Mouse (Mus musculus) lung, embryonic 14.5 days (tissue): ENCODE measurements around the gene H2-DMa. TPM values are rescaled to one million over a fixed set of nuclear protein-coding genes. Genes with fewer than 3 reads are reported as not detected.

Source experiments
- ATAC-seq: fragments of 200-750 bp; cut with Nextera tagmentation; 2 replicates; pipeline ENCODE4 v1.8.0; 2017; ENCODE audit warnings: mild to moderate bottlenecking, moderate TSS enrichment, moderate library complexity; ENCODE audit not compliant: insufficient read depth
- DNase-seq: peaks from one replicate; pipeline ENCODE4 v3.0.0-alpha.2; 2015
- H3K27ac ChIP-seq: fragments of 300-500 bp; sonication (generic); 2 replicates; pipeline ENCODE4 v1.5.1; 2014; ENCODE audit warnings: low read depth, mild to moderate bottlenecking, moderate library complexity
- H3K27me3 ChIP-seq: fragments of 300-500 bp; sonication (generic); 2 replicates; pipeline ENCODE4 v1.6.1; 2014; ENCODE audit warnings: low read length, control low read depth; ENCODE audit not compliant: insufficient read depth
- H3K36me3 ChIP-seq: fragments of 300-500 bp; sonication (generic); 2 replicates; pipeline ENCODE4 v1.6.1; 2014; ENCODE audit warnings: control low read depth; ENCODE audit not compliant: insufficient read depth
- H3K4me1 ChIP-seq: fragments of 300-500 bp; sonication (generic); 2 replicates; pipeline ENCODE4 v1.6.1; 2014; ENCODE audit warnings: antibody characterized with exemption, control low read depth; ENCODE audit not compliant: insufficient read depth
- H3K4me2 ChIP-seq: fragments of 300-500 bp; sonication (generic); 2 replicates; pipeline ENCODE4 v1.6.1; 2014; ENCODE audit warnings: mild to moderate bottlenecking
- H3K4me3 ChIP-seq: fragments of 300-500 bp; sonication (generic); 2 replicates; pipeline ENCODE4 v1.5.1; 2014; ENCODE audit warnings: low read depth, low read length
- H3K9ac ChIP-seq: fragments of 300-500 bp; sonication (generic); 2 replicates; pipeline ENCODE4 v1.6.1; 2014
- H3K9me3 ChIP-seq: fragments of 300-500 bp; sonication (generic); 2 replicates; pipeline ENCODE4 v1.6.1; 2016; ENCODE audit warnings: low read depth, low read length, control low read depth
- CTCF ChIP-seq: IDR thresholded peaks from 2 replicates; pipeline ENCODE4 v1.5.1; 2016; ENCODE audit warnings: antibody characterized with exemption, low read depth
- WGBS: fragments of 180-500 bp; shearing (Covaris S2); extraction: QIAGEN DNeasy Blood & Tissue Kit; methylation state at CpG from one replicate; pipeline ENCODE4 v1.1.7; 2014; 5-methylcytosine and 5-hydroxymethylcytosine counted together
- polyA plus RNA-seq: library from polyadenylated mRNA; unstranded; fragments of >200 nt; fragmentation: Nextera tagmentation; extraction: Ambion mirVana; gene quantifications from 2 replicates; pipeline ENCODE4 v1.2.1, GENCODE M21; 2014

The H2-DMa gene
- polyA plus RNA-seq, 1 experiment from 2014 or later = 9.8 TPM

GRCm38 (mm10) chr17:34120814-34121171 lies 1.5 kb downstream of the H2-DMa start:
- peak; percentile 14 for ATAC-seq
- H3K4me3 ChIP-seq = peak overlapping the region; percentile 100
- H3K9me3 ChIP-seq = no peaks in the 10 kb centered on the region
- WGBS = 1% methylated on average over 31 of the region's 31 CpGs
- 0 out of 2 replicates have a peak, but pooled peaks cover 5% of the 10 kb centered on the region for H3K4me1 ChIP-seq
- H3K4me2 ChIP-seq = peak overlapping the region; percentile 99
- H3K27ac ChIP-seq = peak overlapping the region; percentile 100
- H3K27me3 ChIP-seq = no peaks in the 10 kb centered on the region
- TF ChIP-seq CTCF = peak; percentile 25; the same call in 1 of the 2 replicates
- H3K36me3 ChIP-seq = peaks cover 37% of the 10 kb centered on the region
- peak overlapping the region; percentile 92 for H3K9ac ChIP-seq
- no peak for DNase-seq

GRCm38 (mm10) chr17:34121172-34121878 lies 2.0 kb downstream of the H2-DMa start:
- ATAC-seq (peak; percentile 29), DNase-seq (peak; percentile 90)
- Histone ChIP-seq H3K36me3 (peaks cover 37% of the 10 kb centered on the region), H3K4me1 (0 out of 2 replicates have a peak, but pooled peaks cover 5% of the 10 kb centered on the region), H3K27ac (peak overlapping the region; percentile 100), H3K27me3 (no peaks in the 10 kb centered on the region), H3K9me3 (no peaks in the 10 kb centered on the region), H3K4me3 (peak overlapping the region; percentile 100), H3K4me2 (peak overlapping the region; percentile 99), H3K9ac (peak overlapping the region; percentile 92)
- TF ChIP-seq CTCF = no peak
- under 1% methylated on average over 34 of the region's 35 CpGs for WGBS

GRCm38 (mm10) chr17:34121879-34122187 lies 2.5 kb downstream of the H2-DMa start:
- WGBS = 2% methylated on average over 8 of the region's 10 CpGs
- DNase-seq (no peak), ATAC-seq (no peak)
- Histone ChIP-seq H3K27ac (peak overlapping the region; percentile 100), H3K4me3 (peak overlapping the region; percentile 100), H3K4me2 (peak overlapping the region; percentile 99), H3K4me1 (0 out of 2 replicates have a peak, but pooled peaks cover 3% of the 10 kb centered on the region), H3K9ac (peak overlapping the region; percentile 92), H3K27me3 (no peaks in the 10 kb centered on the region), H3K36me3 (peaks cover 37% of the 10 kb centered on the region), H3K9me3 (no peaks in the 10 kb centered on the region)
- TF ChIP-seq CTCF = no peak

- 0% methylated on average over 63 of the region's 75 CpGs for WGBS
- H3K27me3 ChIP-seq = no peaks in the 10 kb centered on the region
- DNase-seq = peak; percentile 98
Measured at GRCm38 (mm10) chr17:34122188-34122984, 3.0 kb downstream of the H2-DMa start, which contains the start of gene Brd2. TSS of gene Brd2 (minus strand) at chr17:34122634.

GRCm38 (mm10) chr17:34123111-34123510 lies 3.8 kb downstream of the H2-DMa start:
- no peaks in the 10 kb centered on the region for H3K4me1 ChIP-seq
- no peak for TF ChIP-seq CTCF
- H3K4me3 ChIP-seq = peak overlapping the region; percentile 100
- H3K4me2 ChIP-seq = peak overlapping the region; percentile 99
- H3K27me3 ChIP-seq = no peaks in the 10 kb centered on the region
- H3K9me3 ChIP-seq = no peaks in the 10 kb centered on the region
- H3K9ac ChIP-seq = peak overlapping the region; percentile 92
- DNase-seq (no peak), ATAC-seq (no peak)
- peaks cover 28% of the 10 kb centered on the region for H3K36me3 ChIP-seq
- 1% methylated on average over 7 of the region's 7 CpGs for WGBS
- H3K27ac ChIP-seq = peak overlapping the region; percentile 100

More at GRCm38 (mm10) chr17:34122188-34122984, 3.0 kb downstream of the H2-DMa start, which contains the start of gene Brd2:
- H3K9me3 ChIP-seq = no peaks in the 10 kb centered on the region
- TF ChIP-seq CTCF = peak; percentile 16; the same call in 1 of the 2 replicates
- peak within 1 kb of the TSS; percentile 92 for H3K9ac ChIP-seq
- H3K27ac ChIP-seq = peak within 1 kb of the TSS; percentile 100
- H3K4me1 ChIP-seq = no peaks in the 10 kb centered on the region
- peak; percentile 22 for ATAC-seq
- peak within 1 kb of the TSS; percentile 100 for H3K4me3 ChIP-seq
- peaks cover 34% of the 10 kb centered on the region for H3K36me3 ChIP-seq
- H3K4me2 ChIP-seq = peak within 1 kb of the TSS; percentile 99

- peak; percentile 67 for DNase-seq
- H3K4me1 ChIP-seq = 0 out of 2 replicates have a peak, but pooled peaks cover 4% of the 10 kb centered on the region
- H3K9me3 ChIP-seq = no peaks in the 10 kb centered on the region
- H3K9ac ChIP-seq = peak overlapping the region; percentile 92
- H3K4me2 ChIP-seq = peak overlapping the region; percentile 99
- H3K27ac ChIP-seq = peak overlapping the region; percentile 100
- TF ChIP-seq CTCF = no peak
- peak overlapping the region; percentile 100 for H3K4me3 ChIP-seq
- no peak for ATAC-seq
- 0% methylated on average over 2 of the region's 2 CpGs for WGBS
- peaks cover 24% of the 10 kb centered on the region for H3K36me3 ChIP-seq
- no peaks in the 10 kb centered on the region for H3K27me3 ChIP-seq
Measured at GRCm38 (mm10) chr17:34123518-34123917, 4.2 kb downstream of the H2-DMa start.

- ATAC-seq = no peak
- no peak for DNase-seq
- 0 out of 2 replicates have a peak, but pooled peaks cover 10% of the 10 kb centered on the region for H3K4me1 ChIP-seq
- 54% methylated on average over 6 of the region's 6 CpGs for WGBS
- H3K4me2 ChIP-seq = peak overlapping the region; percentile 99
- no peak overlapping the region for H3K9ac ChIP-seq
- H3K4me3 ChIP-seq = no peak overlapping the region
- no peaks in the 10 kb centered on the region for H3K9me3 ChIP-seq
- H3K27me3 ChIP-seq = no peaks in the 10 kb centered on the region
- peaks cover 15% of the 10 kb centered on the region for H3K36me3 ChIP-seq
- no peak overlapping the region for H3K27ac ChIP-seq
- no peak for TF ChIP-seq CTCF
Measured at GRCm38 (mm10) chr17:34124649-34125048, 5.3 kb downstream of the H2-DMa start.
